ENCODE assay signal across 10 mouse cellular contexts in genomic region chr15:100143091-100143801, GRCm38 (mm10).
DNase-seq lines count a peak whose midpoint lies in the region; ATAC-seq and TF ChIP-seq lines count a peak whose summit lies in the region.
"Had no signal": no experiment of that assay in that cellular context is flagged by ENCODE, and none has a peak within 500 bp of the region (broad histone marks: within the 10 kb centered on the region; RNA-seq: fewer than 3 reads in every experiment).

No protein-coding gene starts in this region.

- peaks cover 17% of the 10 kb centered on the region for H3K4me1 ChIP-seq in forebrain, embryonic 12.5 days
- no peaks in the 10 kb centered on the region for H3K4me1 ChIP-seq in limb, embryonic 14.5 days (ENCODE audit: control insufficient read depth, insufficient read depth, low read length)

- peak; percentile 38 for DNase-seq in gastrocnemius, postnatal 14 days
- DNase-seq in gastrocnemius, postnatal 25 days = no peak
- peak; percentile 71 for DNase-seq in adipocyte (ENCODE audit: low spot score)
- DNase-seq in limb, embryonic 14.5 days (ENCODE audit: low spot score) = peak; percentile 31
- DNase-seq in thymus, postnatal 14 days = no peak
- no peak for DNase-seq in c-Kit-positive CD71-positive TER-119-positive erythroid progenitor cells, embryonic 14.5 days (ENCODE audit: low spot score)
- DNase-seq in adrenal gland, adult 8-10 months = no peak
- DNase-seq: heart, adult 2 months; kidney, postnatal 36 days had no signal

- no peaks in the 10 kb centered on the region for H3K9me3 ChIP-seq in forebrain, embryonic 12.5 days
- no peaks in the 10 kb centered on the region for H3K9me3 ChIP-seq in limb, embryonic 14.5 days (ENCODE audit: control insufficient read depth, low read length)

- 0 out of 2 replicates have a peak, but pooled peaks cover 6% of the 10 kb centered on the region for H3K36me3 ChIP-seq in forebrain, embryonic 12.5 days (replicated peaks)
- H3K36me3 ChIP-seq in limb, embryonic 14.5 days (ENCODE audit: control insufficient read depth, insufficient read depth, low read length) = peaks cover 4% of the 10 kb centered on the region; the same call in 1 of the 2 replicates

- peak overlapping the region; percentile 61 for H3K27ac ChIP-seq in forebrain, embryonic 12.5 days
- peak overlapping the region; percentile 48; the same call in 1 of the 2 replicates for H3K27ac ChIP-seq in limb, embryonic 14.5 days (replicated peaks; ENCODE audit: low read depth, low read length)
- H3K27ac ChIP-seq: heart, adult 2 months had no signal

- WGBS in forebrain, embryonic 12.5 days = 71% methylated on average over 11 of the region's 11 CpGs
- WGBS in limb, embryonic 14.5 days = 81% methylated on average over 11 of the region's 11 CpGs

- TF ChIP-seq POLR2A in limb, embryonic 14.5 days (IDR thresholded peaks at IDR 0.05; ENCODE audit: borderline replicate concordance, extremely low read depth, insufficient read depth, insufficient read length) = no peak

- H3K4me2 ChIP-seq in forebrain, embryonic 12.5 days = no peak overlapping the region
- no peak overlapping the region for H3K4me2 ChIP-seq in limb, embryonic 14.5 days (replicated peaks; ENCODE audit: low read depth, low read length, severe bottlenecking)

- intact Hi-C loops in gastrocnemius, postnatal 14 days (cut with DNase I; ENCODE audit: low total_unique reads) = no loop called here

- no peak overlapping the region for H3K9ac ChIP-seq in forebrain, embryonic 12.5 days
- H3K9ac ChIP-seq in limb, embryonic 14.5 days (ENCODE audit: low read depth, low read length, severe bottlenecking) = no peak overlapping the region

- no peak overlapping the region for H3K4me3 ChIP-seq in forebrain, embryonic 12.5 days (replicated peaks)
- H3K4me3 ChIP-seq in limb, embryonic 14.5 days (replicated peaks; ENCODE audit: low read length) = no peak overlapping the region
- H3K4me3 ChIP-seq: heart, adult 2 months had no signal

- 0 out of 2 replicates have a peak, but pooled peaks have one; percentile 23 for ATAC-seq in forebrain, embryonic 12.5 days (ENCODE audit: low FRiP score)
- no peak for ATAC-seq in limb, embryonic 14.5 days (ENCODE audit: low FRiP score, low read depth)

- H3K27me3 ChIP-seq in forebrain, embryonic 12.5 days = no peaks in the 10 kb centered on the region
- H3K27me3 ChIP-seq in limb, embryonic 14.5 days (ENCODE audit: control insufficient read depth, insufficient read depth, low read length) = no peaks in the 10 kb centered on the region

Comparison
In these comparisons a context has a peak if more than half of its experiments do, and no peak if none do; other contexts are left out.
1. DNase-seq: peak in gastrocnemius, postnatal 14 days (single experiment), adipocyte (single experiment) and limb, embryonic 14.5 days (single experiment); none in gastrocnemius, postnatal 25 days (single experiment), thymus, postnatal 14 days (single experiment), c-Kit-positive CD71-positive TER-119-positive erythroid progenitor cells, embryonic 14.5 days (single experiment) and adrenal gland, adult 8-10 months (single experiment).